Mouse (Mus musculus) midbrain, embryonic 13.5 days (tissue): ENCODE results near the gene 1700022I11Rik. TPM values are rescaled to one million over a fixed set of nuclear protein-coding genes. Genes with fewer than 3 reads are reported as not detected.

Experiments
- ATAC-seq: fragments of 200-750 bp; cut with Nextera tagmentation; 2 replicates; pipeline ENCODE4 v1.8.0; 2017; ENCODE audit warnings: mild to moderate bottlenecking, moderate TSS enrichment, moderate library complexity
- H3K27ac ChIP-seq: fragments of 300-500 bp; sonication (generic); 2 replicates; pipeline ENCODE4 v1.5.1; 2015; ENCODE audit warnings: inconsistent platforms, mild to moderate bottlenecking, moderate library complexity
- H3K27me3 ChIP-seq: fragments of 300-500 bp; sonication (generic); 2 replicates; pipeline ENCODE4 v1.6.1; 2015; ENCODE audit warnings: mild to moderate bottlenecking, inconsistent platforms
- H3K36me3 ChIP-seq: fragments of 300-500 bp; sonication (generic); 2 replicates; pipeline ENCODE4 v1.6.1; 2015; ENCODE audit warnings: mild to moderate bottlenecking, inconsistent platforms
- H3K4me1 ChIP-seq: fragments of 300-500 bp; sonication (generic); replicated peaks from 2 replicates; pipeline ENCODE4 v1.6.1; 2015; ENCODE audit warnings: inconsistent platforms
- H3K4me2 ChIP-seq: fragments of 300-500 bp; sonication (generic); replicated peaks from 2 replicates; pipeline ENCODE4 v1.6.1; 2015; ENCODE audit warnings: moderate library complexity, mild to moderate bottlenecking, inconsistent platforms
- H3K4me3 ChIP-seq: fragments of 300-500 bp; sonication (generic); replicated peaks from 2 replicates; pipeline ENCODE4 v1.5.1; 2015; ENCODE audit warnings: mild to moderate bottlenecking, inconsistent platforms
- H3K9ac ChIP-seq: fragments of 300-500 bp; sonication (generic); replicated peaks from 2 replicates; pipeline ENCODE4 v1.6.1; 2015; ENCODE audit warnings: mild to moderate bottlenecking, inconsistent platforms
- H3K9me3 ChIP-seq: fragments of 300-500 bp; sonication (generic); 2 replicates; pipeline ENCODE4 v1.6.1; 2016; ENCODE audit warnings: mild to moderate bottlenecking, inconsistent platforms
- WGBS: fragments of 180-500 bp; shearing (Covaris S2); methylation state at CpG from one replicate; pipeline ENCODE4 v1.1.7; 2015; 5-methylcytosine and 5-hydroxymethylcytosine counted together
- polyA plus RNA-seq: library from polyadenylated mRNA; unstranded; fragments of >200 nt; fragmentation: Nextera tagmentation; extraction: Ambion mirVana; gene quantifications from 2 replicates; pipeline ENCODE4 v1.2.1, GENCODE M21; 2015

The 1700022I11Rik gene
- polyA plus RNA-seq, 1 experiment from 2014 or later, result 0.50 TPM

DNA sequence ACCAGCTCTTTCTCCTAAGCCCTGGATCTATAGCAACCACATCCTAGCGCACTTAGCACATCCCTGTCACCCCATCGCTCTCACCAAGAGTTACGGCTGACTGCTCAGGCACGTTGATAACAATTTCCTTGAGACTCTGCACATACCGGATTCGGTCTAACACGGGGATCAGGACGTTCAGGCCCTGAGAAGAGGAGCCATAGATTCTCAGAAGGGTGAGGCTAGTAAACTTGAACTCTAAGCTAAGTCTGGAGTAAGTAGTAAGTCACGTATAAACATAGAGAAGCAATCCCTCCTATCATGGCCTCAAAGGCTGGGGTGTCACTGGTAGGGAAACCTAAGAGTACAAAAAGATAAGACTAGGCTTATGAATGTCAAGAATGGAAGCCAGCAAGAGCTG, 60.9 kb downstream of the 1700022I11Rik start:
- no peak for ATAC-seq
- peak overlapping the region; percentile 92 for H3K9ac ChIP-seq
- peak overlapping the region; percentile 74 for H3K4me2 ChIP-seq
- peaks cover 29% of the 10 kb centered on the region for H3K4me1 ChIP-seq
- H3K4me3 ChIP-seq, result peak overlapping the region; percentile 72
- H3K36me3 ChIP-seq, result peaks cover 63% of the 10 kb centered on the region
- no peaks in the 10 kb centered on the region for H3K9me3 ChIP-seq
- peak overlapping the region; percentile 91; the same call in 1 of the 2 replicates for H3K27ac ChIP-seq
- 69% methylated on average over 9 of the region's 9 CpGs for WGBS
- H3K27me3 ChIP-seq, result no peaks in the 10 kb centered on the region

DNA sequence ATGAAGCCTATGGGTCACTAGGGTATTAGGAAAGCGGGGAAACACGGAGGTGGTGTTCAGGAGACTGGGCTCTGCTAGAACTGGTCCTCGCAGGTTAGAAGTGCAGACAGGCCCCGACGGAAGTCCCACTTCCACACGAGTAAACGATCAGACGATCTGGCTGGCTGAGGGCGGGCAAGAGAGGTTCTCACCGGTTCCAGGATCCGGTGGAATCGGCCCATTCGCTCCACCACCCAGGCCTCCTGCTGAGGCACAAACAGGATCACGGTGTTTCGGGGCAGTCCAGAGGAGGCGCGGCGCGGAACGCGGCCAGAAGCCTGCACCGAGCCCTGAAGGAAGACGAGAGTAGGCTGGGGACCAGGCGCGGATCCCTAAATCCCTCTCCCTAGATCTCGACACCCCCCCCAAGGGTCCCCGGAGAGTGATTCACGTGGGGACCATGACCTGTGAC, 61.4 kb downstream of the 1700022I11Rik start:
- Histone ChIP-seq H3K4me1 (peaks cover 29% of the 10 kb centered on the region), H3K27me3 (no peaks in the 10 kb centered on the region), H3K27ac (peak overlapping the region; percentile 91), H3K36me3 (peaks cover 67% of the 10 kb centered on the region), H3K4me3 (peak overlapping the region; percentile 72), H3K9me3 (no peaks in the 10 kb centered on the region), H3K4me2 (peak overlapping the region; percentile 74), H3K9ac (peak overlapping the region; percentile 92)
- ATAC-seq, result peak; percentile 74
- 1% methylated on average over 28 of the region's 28 CpGs for WGBS

GRCm38 (mm10) chr4:43031237-43031995, 62.0 kb downstream of the 1700022I11Rik start, which contains the start of gene Stoml2:
Gene Stoml2 (minus strand): TSS chr4:43031710.
- under 1% methylated on average over 38 of the region's 38 CpGs for WGBS
- Histone ChIP-seq H3K4me1 (peaks cover 29% of the 10 kb centered on the region), H3K4me2 (peak within 1 kb of the TSS; percentile 74), H3K9ac (peak within 1 kb of the TSS; percentile 92), H3K9me3 (no peaks in the 10 kb centered on the region), H3K4me3 (peak within 1 kb of the TSS; percentile 72), H3K27ac (peak within 1 kb of the TSS; percentile 91), H3K27me3 (no peaks in the 10 kb centered on the region), H3K36me3 (peaks cover 73% of the 10 kb centered on the region)
- ATAC-seq, result peak; percentile 97

GRCm38 (mm10) chr4:43032501-43032900, 63.1 kb downstream of the 1700022I11Rik start:
- no peak for ATAC-seq
- 89% methylated on average over 1 of the region's 1 CpGs for WGBS
- Histone ChIP-seq H3K9ac (peak overlapping the region; percentile 39; the same call in 1 of the 2 replicates), H3K36me3 (peaks cover 71% of the 10 kb centered on the region), H3K9me3 (no peaks in the 10 kb centered on the region), H3K4me1 (peaks cover 36% of the 10 kb centered on the region), H3K27me3 (no peaks in the 10 kb centered on the region), H3K27ac (peak overlapping the region; percentile 91), H3K4me2 (no peak overlapping the region), H3K4me3 (no peak overlapping the region)

Other genes starting within 250 kb of the 1700022I11Rik start
- 0.55 and 1.2 TPM in 2 replicates for gene 4930578G10Rik, start 234.1 kb upstream of the 1700022I11Rik start, polyA plus RNA-seq
- gene Ccl19, start 213.0 kb upstream of the 1700022I11Rik start, polyA plus RNA-seq, result 0.45 TPM in 1 of 2 replicates, not detected in the other
- 0.63 TPM in 1 of 2 replicates, not detected in the other for gene Ccl21a, start 195.6 kb upstream of the 1700022I11Rik start, polyA plus RNA-seq
- 0.08 TPM in 1 of 2 replicates, not detected in the other for gene Fam205a1, start 115.7 kb upstream of the 1700022I11Rik start, polyA plus RNA-seq
- gene Gm12394, start 112.8 kb upstream of the 1700022I11Rik start, polyA plus RNA-seq, result 0.35 and 0.43 TPM in 2 replicates
- 1.2 and 1.7 TPM in 2 replicates for gene Fam205c, start 95.4 kb upstream of the 1700022I11Rik start, polyA plus RNA-seq
- 14.8 and 15.2 TPM in 2 replicates for gene Phf24, start 52.9 kb upstream of the 1700022I11Rik start, polyA plus RNA-seq
- 45.9 and 58.2 TPM in 2 replicates for gene Dnajb5, start 19.8 kb upstream of the 1700022I11Rik start, polyA plus RNA-seq
- 560 and 579 TPM in 2 replicates for gene Vcp, start 30.9 kb downstream of the 1700022I11Rik start, polyA plus RNA-seq
- gene Fancg, start 40.9 kb downstream of the 1700022I11Rik start, polyA plus RNA-seq, result 17.0 and 18.7 TPM in 2 replicates
- gene Pigo, start 56.2 kb downstream of the 1700022I11Rik start, polyA plus RNA-seq, result 25.3 and 29.9 TPM in 2 replicates
- 245 and 253 TPM in 2 replicates for gene Stoml2, start 62.1 kb downstream of the 1700022I11Rik start, polyA plus RNA-seq
- gene Fam214b, start 76.6 kb downstream of the 1700022I11Rik start, polyA plus RNA-seq, result 45.4 and 55.2 TPM in 2 replicates
- gene Unc13b, start 89.3 kb downstream of the 1700022I11Rik start, polyA plus RNA-seq, result 20.0 and 20.2 TPM in 2 replicates